Mouse (Mus musculus): ENCODE measurements around the gene Golim4. TPM values are rescaled to one million over a fixed set of nuclear protein-coding genes. Genes with fewer than 3 reads are reported as not detected.

Golim4 gene
- 11.8 TPM for total RNA-seq (2023)

GRCm38 (mm10) chr3:75956551-75957302, at the start of gene Golim4:
TSS of gene Golim4 (minus strand) at chr3:75956949.

Other genes starting within 250 kb of the Golim4 start
- not detected for gene Gm29133, start 208.8 kb downstream of the Golim4 start, total RNA-seq (2023)
- gene Fstl5, start 117.3 kb upstream of the Golim4 start, total RNA-seq (2023): not detected

Data from CD4-positive naive resting alpha-beta T cell, adult 57 days (primary cell).